Mouse (Mus musculus) embryonic facial prominence, embryonic 11.5 days (tissue): ENCODE measurements around the gene Vdac1. TPM values are rescaled to one million over a fixed set of nuclear protein-coding genes. Genes with fewer than 3 reads are reported as not detected.
A peak's percentile ranks its signal among the peaks of the same experiment; 100 is the strongest.

ENCODE experiments used
- ATAC-seq: fragments of 200-750 bp; cut with Nextera tagmentation; replicated peaks from 2 replicates; pipeline ENCODE4 v1.8.0; 2017; ENCODE audit warnings: low read depth; ENCODE audit not compliant: insufficient number of reproducible peaks, low FRiP score, low TSS enrichment
- DNase-seq: peaks from one replicate; pipeline ENCODE4 v3.0.0-alpha.2; 2015; ENCODE audit warnings: low spot score
- H3K27ac ChIP-seq: fragments of 300-500 bp; sonication (generic); replicated peaks from 2 replicates; pipeline ENCODE4 v1.5.1; 2014; ENCODE audit warnings: mild to moderate bottlenecking, low read depth, low read length, control low read depth
- H3K27me3 ChIP-seq: fragments of 300-500 bp; sonication (generic); 2 replicates; pipeline ENCODE4 v1.6.1; 2014; ENCODE audit warnings: mild to moderate bottlenecking, low read length, moderate library complexity, mixed read lengths; ENCODE audit not compliant: control insufficient read depth, insufficient read depth
- H3K36me3 ChIP-seq: fragments of 300-500 bp; sonication (generic); replicated peaks from 2 replicates; pipeline ENCODE4 v1.6.1; 2014; ENCODE audit warnings: low read depth, mild to moderate bottlenecking, low read length, moderate library complexity, mixed read lengths; ENCODE audit not compliant: control insufficient read depth, insufficient read depth
- H3K4me1 ChIP-seq: fragments of 300-500 bp; sonication (generic); 2 replicates; pipeline ENCODE4 v1.6.1; 2014; ENCODE audit warnings: low read length, mixed read lengths; ENCODE audit not compliant: control insufficient read depth, insufficient read depth
- H3K4me2 ChIP-seq: fragments of 300-500 bp; sonication (generic); 2 replicates; pipeline ENCODE4 v1.6.1; 2014; ENCODE audit warnings: low read depth, mild to moderate bottlenecking, control low read depth, low read length, moderate library complexity
- H3K4me3 ChIP-seq: fragments of 300-500 bp; sonication (generic); 2 replicates; pipeline ENCODE4 v1.5.1; 2014; ENCODE audit warnings: low read depth, low read length, control low read depth
- H3K9ac ChIP-seq: fragments of 300-500 bp; sonication (generic); replicated peaks from 2 replicates; pipeline ENCODE4 v1.6.1; 2014; ENCODE audit warnings: mild to moderate bottlenecking, control low read depth, low read length
- H3K9me3 ChIP-seq: fragments of 300-500 bp; sonication (generic); replicated peaks from 2 replicates; pipeline ENCODE4 v1.6.1; 2016; ENCODE audit warnings: mild to moderate bottlenecking, low read length, inconsistent platforms, mixed read lengths; ENCODE audit not compliant: control insufficient read depth
- WGBS: fragments of 180-500 bp; shearing (Covaris S2); extraction: QIAGEN DNeasy Blood & Tissue Kit; methylation state at CpG from one replicate; pipeline ENCODE4 v1.1.7; 2014; 5-methylcytosine and 5-hydroxymethylcytosine counted together
- polyA plus RNA-seq: library from polyadenylated mRNA; unstranded; fragments of >200 nt; fragmentation: Nextera tagmentation; extraction: Ambion mirVana; gene quantifications from 2 replicates; pipeline ENCODE4 v1.2.1, GENCODE M21; 2014

Vdac1 gene
- polyA plus RNA-seq, 1 experiment from 2014 or later = 222 TPM

GRCm38 (mm10) chr11:52327313-52327712 is 33.3 kb upstream of the Vdac1 start:
- H3K9me3 ChIP-seq = no peaks in the 10 kb centered on the region
- ATAC-seq (no peak), DNase-seq (no peak)
- H3K36me3 ChIP-seq = no peaks in the 10 kb centered on the region
- no peak overlapping the region for H3K4me3 ChIP-seq
- no peaks in the 10 kb centered on the region for H3K4me1 ChIP-seq
- no peak overlapping the region for H3K9ac ChIP-seq
- WGBS = 70% methylated on average over 3 of the region's 3 CpGs
- no peak overlapping the region for H3K27ac ChIP-seq
- H3K27me3 ChIP-seq = no peaks in the 10 kb centered on the region; the same call in 1 of the 2 replicates
- no peak overlapping the region for H3K4me2 ChIP-seq

- 51% methylated on average over 16 of the region's 16 CpGs for WGBS
- no peak overlapping the region for H3K4me2 ChIP-seq
- H3K27ac ChIP-seq = no peak overlapping the region
- no peaks in the 10 kb centered on the region for H3K27me3 ChIP-seq
- no peaks in the 10 kb centered on the region for H3K4me1 ChIP-seq
- ATAC-seq (no peak; the same call in 1 of the 2 replicates), DNase-seq (peak; percentile 19)
- H3K9me3 ChIP-seq = no peaks in the 10 kb centered on the region
- no peaks in the 10 kb centered on the region for H3K36me3 ChIP-seq
- H3K9ac ChIP-seq = no peak overlapping the region
- H3K4me3 ChIP-seq = no peak overlapping the region
Observed at GRCm38 (mm10) chr11:52332421-52333118, 28.1 kb upstream of the Vdac1 start.

- Histone ChIP-seq H3K4me1 (no peaks in the 10 kb centered on the region), H3K27ac (no peak overlapping the region), H3K9ac (no peak overlapping the region), H3K36me3 (no peaks in the 10 kb centered on the region), H3K9me3 (no peaks in the 10 kb centered on the region), H3K27me3 (no peaks in the 10 kb centered on the region), H3K4me3 (no peak overlapping the region), H3K4me2 (no peak overlapping the region)
- DNase-seq (no peak), ATAC-seq (no peak)
- 93% methylated on average over 13 of the region's 13 CpGs for WGBS
Observed at GRCm38 (mm10) chr11:52333616-52334015, 27.0 kb upstream of the Vdac1 start.

- no peak overlapping the region for H3K4me2 ChIP-seq
- 88% methylated on average over 4 of the region's 4 CpGs for WGBS
- H3K4me1 ChIP-seq = no peaks in the 10 kb centered on the region
- no peak overlapping the region for H3K9ac ChIP-seq
- DNase-seq = no peak
- no peaks in the 10 kb centered on the region for H3K27me3 ChIP-seq
- H3K27ac ChIP-seq = no peak overlapping the region
- no peaks in the 10 kb centered on the region for H3K36me3 ChIP-seq
- H3K4me3 ChIP-seq = no peak overlapping the region
- no peaks in the 10 kb centered on the region for H3K9me3 ChIP-seq
- no peak for ATAC-seq
Observed at GRCm38 (mm10) chr11:52335263-52335662, 25.4 kb upstream of the Vdac1 start.

GRCm38 (mm10) chr11:52335924-52336323 is 24.7 kb upstream of the Vdac1 start:
- Histone ChIP-seq H3K27ac (no peak overlapping the region), H3K4me3 (no peak overlapping the region), H3K36me3 (no peaks in the 10 kb centered on the region), H3K9me3 (no peaks in the 10 kb centered on the region), H3K4me2 (no peak overlapping the region), H3K4me1 (no peaks in the 10 kb centered on the region), H3K9ac (no peak overlapping the region), H3K27me3 (no peaks in the 10 kb centered on the region)
- DNase-seq (no peak), ATAC-seq (no peak)
- whole genome bisulfite sequencing = 85% methylated on average over 7 of the region's 7 CpGs

GRCm38 (mm10) chr11:52337651-52338295 is 22.9 kb upstream of the Vdac1 start:
- ATAC-seq (no peak), DNase-seq (no peak)
- H3K27ac ChIP-seq = no peak overlapping the region
- no peak overlapping the region for H3K4me2 ChIP-seq
- H3K36me3 ChIP-seq = no peaks in the 10 kb centered on the region
- H3K9ac ChIP-seq = no peak overlapping the region
- no peaks in the 10 kb centered on the region for H3K27me3 ChIP-seq
- 67% methylated on average over 10 of the region's 10 CpGs for WGBS
- H3K9me3 ChIP-seq = no peaks in the 10 kb centered on the region
- no peaks in the 10 kb centered on the region for H3K4me1 ChIP-seq
- H3K4me3 ChIP-seq = no peak overlapping the region

- DNase-seq = no peak
- Histone ChIP-seq H3K9ac (no peak overlapping the region), H3K4me3 (no peak overlapping the region), H3K27ac (no peak overlapping the region), H3K9me3 (no peaks in the 10 kb centered on the region), H3K27me3 (no peaks in the 10 kb centered on the region), H3K4me2 (no peak overlapping the region), H3K36me3 (no peaks in the 10 kb centered on the region), H3K4me1 (no peaks in the 10 kb centered on the region)
- no peak for ATAC-seq
- 79% methylated on average over 3 of the region's 3 CpGs for WGBS
Observed at GRCm38 (mm10) chr11:52338351-52338750, 22.3 kb upstream of the Vdac1 start.

- Histone ChIP-seq H3K9me3 (no peaks in the 10 kb centered on the region), H3K36me3 (no peaks in the 10 kb centered on the region), H3K27me3 (no peaks in the 10 kb centered on the region), H3K27ac (no peak overlapping the region), H3K4me1 (no peaks in the 10 kb centered on the region), H3K4me2 (no peak overlapping the region), H3K4me3 (no peak overlapping the region), H3K9ac (no peak overlapping the region)
- no peak for DNase-seq
- ATAC-seq = no peak
- WGBS = 91% methylated on average over 4 of the region's 4 CpGs
Observed at GRCm38 (mm10) chr11:52339098-52339497, 21.6 kb upstream of the Vdac1 start.
